Comparison of ENCODE assay signal across 8 mouse cellular contexts in the genomic region with DNA sequence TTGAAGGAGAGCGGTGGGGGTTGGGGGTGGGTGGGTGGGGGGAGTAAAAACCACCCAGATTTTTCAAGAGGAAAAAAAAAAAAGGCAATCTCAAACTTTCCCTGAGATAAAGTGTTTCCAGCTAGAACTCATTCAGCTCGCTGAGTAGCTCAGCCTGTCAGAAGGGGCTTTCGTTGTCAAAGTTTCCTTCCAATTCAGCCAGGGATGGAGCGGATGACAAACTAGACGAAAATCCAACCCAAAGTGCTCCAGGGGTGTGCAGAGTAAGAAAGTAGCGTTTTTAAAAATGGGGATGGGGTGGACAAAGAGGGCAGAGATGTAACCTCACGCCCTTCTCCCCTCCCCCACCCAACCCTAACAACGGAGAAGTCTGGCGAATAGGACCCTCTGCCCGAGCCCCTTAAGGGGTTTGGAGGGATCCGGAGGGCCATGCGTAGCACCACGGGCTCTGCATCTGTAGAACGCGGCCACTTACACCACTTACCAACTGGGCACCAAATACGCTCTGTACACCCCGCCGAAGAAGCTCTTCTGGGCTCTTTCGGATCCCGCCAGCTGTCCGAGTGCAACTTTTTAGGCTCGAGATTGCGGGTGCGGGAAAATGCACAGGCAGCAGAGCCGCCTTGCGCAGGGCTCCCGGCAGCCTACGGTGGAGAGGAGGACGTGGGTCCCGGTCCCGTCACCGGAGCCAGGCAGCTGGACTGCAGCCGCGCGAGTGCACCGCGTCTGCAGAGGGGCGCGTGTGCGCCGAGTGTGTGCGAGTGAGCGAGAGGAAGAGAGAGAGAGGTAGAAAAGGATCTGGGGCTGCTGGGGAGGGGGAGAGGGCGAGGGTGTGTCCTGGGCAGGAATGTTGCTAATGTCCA.
DNase-seq lines count a peak whose midpoint lies in the region; ATAC-seq lines count a peak whose summit lies in the region.

No protein-coding gene starts in this region.

- no peaks in the 10 kb centered on the region for H3K9me3 ChIP-seq in embryonic facial prominence, embryonic 11.5 days (replicated peaks; ENCODE audit: control insufficient read depth, low read length)
- no peaks in the 10 kb centered on the region for H3K9me3 ChIP-seq in heart, embryonic 14.5 days (ENCODE audit: control insufficient read depth, low read length)
- no peaks in the 10 kb centered on the region for H3K9me3 ChIP-seq in midbrain, embryonic 15.5 days

- H3K36me3 ChIP-seq in embryonic facial prominence, embryonic 11.5 days (replicated peaks; ENCODE audit: control insufficient read depth, insufficient read depth, low read depth, low read length) = no peaks in the 10 kb centered on the region
- peaks cover 11% of the 10 kb centered on the region for H3K36me3 ChIP-seq in heart, embryonic 14.5 days (ENCODE audit: control insufficient read depth, insufficient read depth, low read length)
- H3K36me3 ChIP-seq in midbrain, embryonic 15.5 days (replicated peaks) = no peaks in the 10 kb centered on the region

- ATAC-seq in embryonic facial prominence, embryonic 11.5 days (replicated peaks; ENCODE audit: insufficient number of reproducible peaks, low FRiP score, low TSS enrichment, low read depth) = peak; percentile 77
- 0 out of 2 replicates have a peak, but pooled peaks have one; percentile 35 for ATAC-seq in heart, embryonic 14.5 days (ENCODE audit: insufficient number of reproducible peaks, insufficient read depth, low FRiP score, low read depth)
- peak; percentile 89 for ATAC-seq in midbrain, embryonic 15.5 days (replicated peaks)

- peak overlapping the region; percentile 74 for H3K4me2 ChIP-seq in embryonic facial prominence, embryonic 11.5 days (ENCODE audit: low read depth, low read length)
- peak overlapping the region; percentile 79 for H3K4me2 ChIP-seq in heart, embryonic 14.5 days (ENCODE audit: low read length)
- H3K4me2 ChIP-seq in midbrain, embryonic 15.5 days = peak overlapping the region; percentile 93

- no peaks in the 10 kb centered on the region for H3K4me1 ChIP-seq in embryonic facial prominence, embryonic 11.5 days (ENCODE audit: control insufficient read depth, insufficient read depth, low read length)
- H3K4me1 ChIP-seq in heart, embryonic 14.5 days (ENCODE audit: control insufficient read depth in 2 of 2, insufficient read depth in 2 of 2, low read length in 2 of 2) = peaks cover 17 to 71% of the 10 kb centered on the region in 2 experiments
- H3K4me1 ChIP-seq in midbrain, embryonic 15.5 days = peaks cover 23% of the 10 kb centered on the region

- H3K4me3 ChIP-seq in embryonic facial prominence, embryonic 11.5 days (ENCODE audit: low read depth, low read length) = peak overlapping the region; percentile 73
- H3K4me3 ChIP-seq in heart, embryonic 14.5 days (ENCODE audit: control insufficient read depth in 1 of 2, insufficient read depth in 1 of 2, low read depth in 1 of 2, low read length in 2 of 2) = peak overlapping the region; percentile 50 to 63
- peak overlapping the region; percentile 58 for H3K4me3 ChIP-seq in midbrain, embryonic 15.5 days

- H3K27me3 ChIP-seq in embryonic facial prominence, embryonic 11.5 days (ENCODE audit: control insufficient read depth, insufficient read depth, low read length) = no peaks in the 10 kb centered on the region
- H3K27me3 ChIP-seq in heart, embryonic 14.5 days (ENCODE audit: control insufficient read depth, insufficient read depth, low read length) = no peaks in the 10 kb centered on the region
- no peaks in the 10 kb centered on the region for H3K27me3 ChIP-seq in midbrain, embryonic 15.5 days (replicated peaks)

- under 1% methylated on average over 44 of the region's 44 CpGs for WGBS in embryonic facial prominence, embryonic 11.5 days
- 2% methylated on average over 44 of the region's 44 CpGs for WGBS in heart, embryonic 14.5 days
- WGBS in midbrain, embryonic 15.5 days = 0% methylated on average over 44 of the region's 44 CpGs

- peak; percentile 35 to 43 for DNase-seq in right cerebral cortex, postnatal 10 days (ENCODE audit: low spot score in 2 of 2)
- no peak for DNase-seq in right cerebral cortex, adult 18-20 months
- DNase-seq in embryonic facial prominence, embryonic 11.5 days (ENCODE audit: low spot score) = peak; percentile 72
- DNase-seq in kidney, postnatal 4 days = peak; percentile 67 to 77
- peak; percentile 40 to 63 for DNase-seq in urinary bladder, postnatal 4 days (ENCODE audit: low spot score in 2 of 2)
- DNase-seq in cerebellum, adult 11 months = no peak

- H3K27ac ChIP-seq in embryonic facial prominence, embryonic 11.5 days (replicated peaks; ENCODE audit: low read depth, low read length) = peak overlapping the region; percentile 76
- peak overlapping the region; percentile 54 to 80 for H3K27ac ChIP-seq in heart, embryonic 14.5 days (replicated peaks in 1 of 2; ENCODE audit: control insufficient read depth in 1 of 2, insufficient read depth in 1 of 2, low read depth in 2 of 2, low read length in 2 of 2)
- peak overlapping the region; percentile 54 for H3K27ac ChIP-seq in midbrain, embryonic 15.5 days

- H3K9ac ChIP-seq in embryonic facial prominence, embryonic 11.5 days (replicated peaks; ENCODE audit: low read length) = peak overlapping the region; percentile 87
- H3K9ac ChIP-seq in heart, embryonic 14.5 days (ENCODE audit: low read length) = peak overlapping the region; percentile 81
- peak overlapping the region; percentile 43 for H3K9ac ChIP-seq in midbrain, embryonic 15.5 days

Comparison
In these comparisons a context has a peak if more than half of its experiments do, and no peak if none do; other contexts are left out.
1. DNase-seq: peak in right cerebral cortex, postnatal 10 days (2 of 2), embryonic facial prominence, embryonic 11.5 days (single experiment), kidney, postnatal 4 days (2 of 2) and urinary bladder, postnatal 4 days (2 of 2); none in right cerebral cortex, adult 18-20 months (single experiment) and cerebellum, adult 11 months (single experiment).
2. ATAC-seq: peak in every context shown above with its lines; median percentile 89 in midbrain, embryonic 15.5 days; 77 in embryonic facial prominence, embryonic 11.5 days; 35 in heart, embryonic 14.5 days.
3. Peak in every context shown above with its lines, with median percentiles within 50 percentile points of each other: H3K27ac ChIP-seq, H3K4me2 ChIP-seq, H3K4me3 ChIP-seq and H3K9ac ChIP-seq.